Mouse (Mus musculus) cerebellum, adult 2 months (tissue): ENCODE data around the gene Tsen34.

ENCODE experiments used
- CTCF ChIP-seq: fragments of 200-500 bp; IDR thresholded peaks from 2 replicates; pipeline ENCODE4 v1.5.1; 2011; ENCODE audit warnings: low read depth, mild to moderate bottlenecking, control low read depth, low read length, moderate library complexity, borderline replicate concordance; ENCODE audit not compliant: insufficient read depth
- POLR2A ChIP-seq: fragments of 200-500 bp; IDR thresholded peaks from 2 replicates; pipeline ENCODE4 v1.6.1; 2011; ENCODE audit warnings: low read length, control low read depth, borderline replicate concordance; ENCODE audit not compliant: insufficient read depth

- TF ChIP-seq POLR2A (no peak), CTCF (no peak)
Measured at GRCm38 (mm10) chr7:3692382-3692986, at the start of gene Tsen34.
